Mouse (Mus musculus): Measurements from ENCODE around the gene Prkar1a. TPM values are rescaled to one million over a fixed set of nuclear protein-coding genes. Genes with fewer than 3 reads are reported as not detected.

The Prkar1a gene
- polyA plus RNA-seq, 1 experiment = 145 TPM

DNA sequence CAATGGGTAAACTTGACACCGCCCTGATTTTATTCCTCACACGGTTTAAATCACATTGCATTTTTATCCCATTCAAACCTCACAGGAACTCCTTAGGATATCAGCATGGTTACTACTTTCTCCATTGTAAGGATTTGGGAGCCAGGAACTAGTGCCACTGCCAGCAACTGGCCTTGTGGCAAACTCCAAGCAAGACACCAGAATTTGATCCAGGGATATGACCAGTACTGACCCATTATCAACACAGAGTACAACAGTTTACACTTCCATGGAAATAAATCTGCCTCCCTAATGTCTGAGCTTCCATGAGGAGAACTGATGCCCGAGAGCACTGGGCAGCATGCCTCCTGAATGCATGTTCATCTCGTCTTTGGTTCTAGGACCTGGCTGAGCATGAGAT lies 57.4 kb downstream of the Prkar1a start:
- no peak for DNase-seq
- H3K4me3 ChIP-seq (ENCODE audit: control insufficient read depth, insufficient read depth, low read length) = no peak overlapping the region
- WGBS = 96% methylated on average over 4 of the region's 4 CpGs
- H3K36me3 ChIP-seq (ENCODE audit: control insufficient read depth, insufficient read depth, low read length) = no peaks in the 10 kb centered on the region
- H3K4me1 ChIP-seq (replicated peaks; ENCODE audit: control insufficient read depth, insufficient read depth, low read length) = no peaks in the 10 kb centered on the region
- H3K27ac ChIP-seq (ENCODE audit: control insufficient read depth, insufficient read depth, low read length) = no peak overlapping the region
- no peak for TF ChIP-seq CTCF (IDR thresholded peaks at IDR 0.05; ENCODE audit: borderline replicate concordance, control insufficient read depth, extremely low read depth, insufficient read depth, low read length, poor library complexity)
- no peak for TF ChIP-seq POLR2A (IDR thresholded peaks at IDR 0.05; ENCODE audit: control insufficient read depth, extremely low read depth, insufficient read depth, low read length, poor library complexity)
- no peaks in the 10 kb centered on the region for H3K27me3 ChIP-seq (ENCODE audit: control insufficient read depth, insufficient read depth, low read length)

DNA sequence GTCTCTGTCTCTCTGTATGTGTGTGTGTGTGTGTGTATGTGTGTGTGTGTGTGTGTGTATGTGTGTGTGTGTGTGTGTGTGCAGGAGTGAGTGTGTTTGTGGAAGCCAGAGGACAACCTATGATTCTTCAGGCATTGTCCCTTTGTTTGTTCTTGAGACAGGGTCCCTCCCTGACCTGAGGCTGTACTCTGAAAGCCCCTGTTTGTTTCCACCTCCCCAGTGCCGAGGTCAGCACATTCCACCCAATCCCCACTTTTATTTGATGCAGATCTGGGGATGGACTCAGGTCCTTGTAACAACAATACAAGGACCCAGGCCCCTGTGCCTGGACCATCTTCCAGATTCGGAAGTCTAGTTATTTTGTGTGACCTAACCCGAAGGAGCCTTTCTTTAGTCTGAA lies 58.2 kb downstream of the Prkar1a start:
- no peak for TF ChIP-seq CTCF (IDR thresholded peaks at IDR 0.05; ENCODE audit: borderline replicate concordance, control insufficient read depth, extremely low read depth, insufficient read depth, low read length, poor library complexity)
- TF ChIP-seq POLR2A (IDR thresholded peaks at IDR 0.05; ENCODE audit: control insufficient read depth, extremely low read depth, insufficient read depth, low read length, poor library complexity) = no peak
- H3K27ac ChIP-seq (ENCODE audit: control insufficient read depth, insufficient read depth, low read length) = no peak overlapping the region
- H3K4me1 ChIP-seq (replicated peaks; ENCODE audit: control insufficient read depth, insufficient read depth, low read length) = no peaks in the 10 kb centered on the region
- no peak for DNase-seq
- H3K27me3 ChIP-seq (ENCODE audit: control insufficient read depth, insufficient read depth, low read length) = no peaks in the 10 kb centered on the region
- no peaks in the 10 kb centered on the region for H3K36me3 ChIP-seq (ENCODE audit: control insufficient read depth, insufficient read depth, low read length)
- 96% methylated on average over 3 of the region's 3 CpGs for WGBS
- H3K4me3 ChIP-seq (ENCODE audit: control insufficient read depth, insufficient read depth, low read length) = no peak overlapping the region

DNA sequence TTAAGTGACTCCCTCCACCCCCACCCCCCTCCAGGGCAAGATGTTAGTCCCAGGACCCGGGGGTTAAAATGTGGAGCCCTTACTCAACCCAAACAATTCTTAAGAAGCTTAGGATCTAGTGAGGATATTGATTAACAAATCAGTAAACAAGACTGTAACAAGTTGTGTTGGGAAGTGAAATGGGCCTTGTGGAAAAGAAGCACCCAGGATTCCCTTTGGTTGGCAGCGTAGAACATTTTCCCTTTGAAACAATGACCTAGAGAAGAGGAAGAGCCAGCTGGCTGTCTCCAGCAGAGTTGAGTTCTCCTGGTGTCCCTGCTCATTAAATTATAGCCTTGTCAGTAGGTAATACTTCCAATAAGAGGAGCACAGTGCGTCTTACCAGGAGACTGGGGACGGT lies 59.6 kb downstream of the Prkar1a start:
- 95% methylated on average over 4 of the region's 4 CpGs for WGBS
- H3K4me3 ChIP-seq (ENCODE audit: control insufficient read depth, insufficient read depth, low read length) = no peak overlapping the region
- no peaks in the 10 kb centered on the region for H3K36me3 ChIP-seq (ENCODE audit: control insufficient read depth, insufficient read depth, low read length)
- no peak for TF ChIP-seq CTCF (IDR thresholded peaks at IDR 0.05; ENCODE audit: borderline replicate concordance, control insufficient read depth, extremely low read depth, insufficient read depth, low read length, poor library complexity)
- TF ChIP-seq POLR2A (IDR thresholded peaks at IDR 0.05; ENCODE audit: control insufficient read depth, extremely low read depth, insufficient read depth, low read length, poor library complexity) = no peak
- H3K27me3 ChIP-seq (ENCODE audit: control insufficient read depth, insufficient read depth, low read length) = no peaks in the 10 kb centered on the region
- H3K27ac ChIP-seq (ENCODE audit: control insufficient read depth, insufficient read depth, low read length) = no peak overlapping the region
- no peak for DNase-seq
- H3K4me1 ChIP-seq (replicated peaks; ENCODE audit: control insufficient read depth, insufficient read depth, low read length) = no peaks in the 10 kb centered on the region

DNA sequence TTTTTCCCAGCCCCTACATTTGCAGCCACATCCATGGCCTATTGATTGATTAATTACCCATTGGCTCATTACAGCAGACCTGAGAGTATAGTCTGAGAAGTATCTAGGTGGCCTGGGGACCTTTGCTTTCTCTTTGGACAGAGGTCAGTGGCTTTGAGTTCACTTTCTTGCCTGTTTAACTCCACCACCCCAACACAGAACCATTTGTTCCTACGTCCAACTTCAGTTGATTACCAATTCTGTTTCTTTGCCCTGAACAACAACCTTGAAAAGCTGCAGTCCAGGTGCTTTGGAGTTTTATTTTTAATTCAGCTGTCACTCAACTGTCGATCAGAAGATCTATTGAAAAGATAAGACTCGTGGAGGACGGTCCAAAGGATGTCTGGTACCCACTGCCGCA lies 60.3 kb downstream of the Prkar1a start:
- no peak overlapping the region for H3K27ac ChIP-seq (ENCODE audit: control insufficient read depth, insufficient read depth, low read length)
- no peak for DNase-seq
- H3K27me3 ChIP-seq (ENCODE audit: control insufficient read depth, insufficient read depth, low read length) = no peaks in the 10 kb centered on the region
- no peaks in the 10 kb centered on the region for H3K4me1 ChIP-seq (replicated peaks; ENCODE audit: control insufficient read depth, insufficient read depth, low read length)
- TF ChIP-seq CTCF (IDR thresholded peaks at IDR 0.05; ENCODE audit: borderline replicate concordance, control insufficient read depth, extremely low read depth, insufficient read depth, low read length, poor library complexity) (no peak), POLR2A (IDR thresholded peaks at IDR 0.05; ENCODE audit: control insufficient read depth, extremely low read depth, insufficient read depth, low read length, poor library complexity) (no peak)
- H3K4me3 ChIP-seq (ENCODE audit: control insufficient read depth, insufficient read depth, low read length) = no peak overlapping the region
- 89% methylated on average over 5 of the region's 5 CpGs for WGBS
- H3K36me3 ChIP-seq (ENCODE audit: control insufficient read depth, insufficient read depth, low read length) = no peaks in the 10 kb centered on the region

DNA sequence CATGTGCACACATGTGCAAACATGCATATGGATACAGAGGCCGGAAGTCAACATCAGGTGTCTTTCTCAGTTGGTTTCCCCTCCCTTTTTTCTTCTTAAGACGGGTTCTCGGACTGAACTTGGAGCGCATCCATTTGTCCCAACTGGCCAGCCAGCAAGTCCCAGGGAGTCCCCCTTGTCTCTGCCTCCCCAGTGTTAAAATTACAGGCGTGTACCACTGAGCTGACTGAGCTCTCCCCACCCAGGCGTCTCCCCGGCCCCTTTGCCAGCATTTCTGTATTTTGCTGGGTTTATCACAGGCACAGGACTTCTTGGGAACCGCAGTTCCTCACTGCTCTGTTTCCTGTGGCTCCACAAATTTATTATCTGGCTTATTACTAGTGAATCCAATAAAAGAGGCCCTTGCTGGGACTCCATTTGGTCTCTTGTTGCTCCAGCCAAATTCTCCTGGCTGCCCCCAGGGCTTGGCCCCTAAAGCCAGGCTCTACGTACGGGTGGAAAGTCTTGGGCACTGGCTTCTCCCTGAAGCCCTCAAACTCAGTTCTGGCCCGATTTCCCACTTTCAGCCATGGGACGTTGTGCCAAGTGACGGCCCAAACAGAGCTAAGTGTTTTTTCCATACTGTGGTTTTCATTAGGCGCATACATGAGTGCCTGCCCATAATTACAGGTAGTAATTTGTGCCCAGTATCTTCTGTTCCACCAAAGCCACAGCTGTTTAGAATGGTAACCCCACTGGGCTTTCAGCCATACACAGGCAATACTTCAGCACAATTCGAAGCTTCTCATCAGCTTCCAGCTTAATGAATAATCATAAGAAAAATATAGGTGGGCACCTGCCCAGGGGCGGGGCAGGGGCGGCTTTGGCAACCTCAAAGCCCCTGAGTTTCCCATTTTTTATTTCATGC lies 65.4 kb downstream of the Prkar1a start:
- Histone ChIP-seq H3K27me3 (ENCODE audit: control insufficient read depth, insufficient read depth, low read length) (no peaks in the 10 kb centered on the region), H3K36me3 (ENCODE audit: control insufficient read depth, insufficient read depth, low read length) (no peaks in the 10 kb centered on the region), H3K4me3 (ENCODE audit: control insufficient read depth, insufficient read depth, low read length) (no peak overlapping the region), H3K27ac (ENCODE audit: control insufficient read depth, insufficient read depth, low read length) (no peak overlapping the region), H3K4me1 (replicated peaks; ENCODE audit: control insufficient read depth, insufficient read depth, low read length) (no peaks in the 10 kb centered on the region)
- 91% methylated on average over 17 of the region's 17 CpGs for WGBS
- TF ChIP-seq CTCF (IDR thresholded peaks at IDR 0.05; ENCODE audit: borderline replicate concordance, control insufficient read depth, extremely low read depth, insufficient read depth, low read length, poor library complexity) (no peak), POLR2A (IDR thresholded peaks at IDR 0.05; ENCODE audit: control insufficient read depth, extremely low read depth, insufficient read depth, low read length, poor library complexity) (no peak)
- DNase-seq = no peak

DNA sequence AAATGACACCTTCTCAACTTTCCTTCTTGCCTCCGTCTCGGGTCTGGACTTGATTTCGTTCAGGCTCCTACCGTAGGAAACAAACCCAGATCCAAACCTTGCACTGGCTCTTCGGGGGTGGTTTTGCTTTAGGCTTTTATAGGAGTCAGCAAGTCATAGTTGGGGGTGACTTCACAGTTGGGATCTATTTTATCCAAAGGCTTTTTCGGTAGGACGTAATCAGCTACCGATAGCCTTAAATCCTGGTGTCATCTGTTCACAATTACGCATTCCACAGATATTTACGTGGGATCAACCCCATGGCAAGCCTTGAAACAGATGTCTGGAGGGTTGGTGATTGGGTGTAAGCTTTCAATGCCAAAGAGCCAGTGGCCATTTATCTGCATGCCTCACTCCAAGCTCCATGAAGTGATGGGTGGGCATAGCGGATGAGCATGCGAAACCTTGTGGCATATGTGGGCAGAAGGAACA lies 66.1 kb downstream of the Prkar1a start:
- no peak for DNase-seq
- TF ChIP-seq POLR2A (IDR thresholded peaks at IDR 0.05; ENCODE audit: control insufficient read depth, extremely low read depth, insufficient read depth, low read length, poor library complexity) = no peak
- no peak for TF ChIP-seq CTCF (IDR thresholded peaks at IDR 0.05; ENCODE audit: borderline replicate concordance, control insufficient read depth, extremely low read depth, insufficient read depth, low read length, poor library complexity)
- 94% methylated on average over 12 of the region's 12 CpGs for WGBS
- Histone ChIP-seq H3K4me1 (replicated peaks; ENCODE audit: control insufficient read depth, insufficient read depth, low read length) (no peaks in the 10 kb centered on the region), H3K27ac (ENCODE audit: control insufficient read depth, insufficient read depth, low read length) (no peak overlapping the region), H3K36me3 (ENCODE audit: control insufficient read depth, insufficient read depth, low read length) (no peaks in the 10 kb centered on the region), H3K27me3 (ENCODE audit: control insufficient read depth, insufficient read depth, low read length) (no peaks in the 10 kb centered on the region), H3K4me3 (ENCODE audit: control insufficient read depth, insufficient read depth, low read length) (no peak overlapping the region)

All from thymus, adult 2 months (tissue).